Mouse (Mus musculus): ENCODE results near the gene Sapcd1.

DNA sequence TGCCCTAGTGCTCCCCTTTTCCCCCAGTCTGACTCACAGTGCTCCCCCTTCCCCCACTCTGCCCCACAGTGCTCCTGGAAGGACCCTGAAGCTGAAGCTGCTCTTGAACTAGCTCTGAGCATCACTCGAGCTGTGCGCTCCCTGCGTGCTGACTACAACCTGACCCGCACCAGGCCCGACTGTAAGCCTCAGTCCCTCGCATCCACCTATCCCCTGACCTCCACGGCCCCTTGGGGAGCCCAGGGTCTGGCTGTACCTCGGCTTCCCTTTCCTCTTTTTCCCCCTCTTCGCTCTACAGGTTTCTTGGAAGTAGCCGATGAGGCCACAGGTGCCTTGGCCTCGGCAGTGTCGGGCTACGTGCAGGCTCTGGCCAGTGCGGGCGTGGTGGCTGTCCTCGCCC, 12.5 kb downstream of the Sapcd1 start:
- TF ChIP-seq CTCF (IDR thresholded peaks at IDR 0.05; ENCODE audit: control insufficient read depth, insufficient read depth, low read length): no peak
- TF ChIP-seq POLR2A (IDR thresholded peaks at IDR 0.05; ENCODE audit: borderline replicate concordance, control insufficient read depth, low read depth, low read length): no peak

Measured in bone marrow, adult 2 months (tissue).